Mouse (Mus musculus): ENCODE data around the gene Padi6. TPM values are rescaled to one million over a fixed set of nuclear protein-coding genes. Genes with fewer than 3 reads are reported as not detected.

Gene Padi6
- polyA plus RNA-seq, 1 experiment from 2014 or later = not detected

- Histone ChIP-seq H3K27ac (ENCODE audit: low read depth, low read length) (no peak overlapping the region), H3K4me1 (ENCODE audit: control insufficient read depth, insufficient read depth, low read length) (peaks cover 14% of the 10 kb centered on the region), H3K27me3 (ENCODE audit: control insufficient read depth, insufficient read depth, low read length) (no peaks in the 10 kb centered on the region), H3K36me3 (ENCODE audit: control insufficient read depth, insufficient read depth, low read length) (no peaks in the 10 kb centered on the region), H3K4me2 (replicated peaks; ENCODE audit: low read depth, low read length) (no peak overlapping the region), H3K4me3 (ENCODE audit: low read length) (no peak overlapping the region), H3K9ac (ENCODE audit: low read depth, low read length) (no peak overlapping the region), H3K9me3 (ENCODE audit: control insufficient read depth, low read length) (no peaks in the 10 kb centered on the region)
- no peak for ATAC-seq (ENCODE audit: low FRiP score, low TSS enrichment)
- 73% methylated on average over 5 of the region's 5 CpGs for WGBS
Measured at GRCm38 (mm10) chr4:140688826-140689425, 53.5 kb downstream of the Padi6 start.

- WGBS = 35% methylated on average over 11 of the region's 12 CpGs
- Histone ChIP-seq H3K4me1 (ENCODE audit: control insufficient read depth, insufficient read depth, low read length) (peaks cover 18% of the 10 kb centered on the region), H3K4me2 (replicated peaks; ENCODE audit: low read depth, low read length) (no peak overlapping the region), H3K9me3 (ENCODE audit: control insufficient read depth, low read length) (no peaks in the 10 kb centered on the region), H3K27ac (ENCODE audit: low read depth, low read length) (no peak overlapping the region), H3K36me3 (ENCODE audit: control insufficient read depth, insufficient read depth, low read length) (no peaks in the 10 kb centered on the region), H3K4me3 (ENCODE audit: low read length) (no peak overlapping the region), H3K27me3 (ENCODE audit: control insufficient read depth, insufficient read depth, low read length) (no peaks in the 10 kb centered on the region), H3K9ac (ENCODE audit: low read depth, low read length) (no peak overlapping the region)
- 0 out of 2 replicates have a peak, but pooled peaks have one; percentile 50 for ATAC-seq (ENCODE audit: low FRiP score, low TSS enrichment)
Measured at GRCm38 (mm10) chr4:140688044-140688825, 54.2 kb downstream of the Padi6 start.

GRCm38 (mm10) chr4:140684881-140685303, 57.6 kb downstream of the Padi6 start:
- Histone ChIP-seq H3K27me3 (ENCODE audit: control insufficient read depth, insufficient read depth, low read length) (no peaks in the 10 kb centered on the region), H3K27ac (ENCODE audit: low read depth, low read length) (peak overlapping the region; percentile 53), H3K9ac (ENCODE audit: low read depth, low read length) (no peak overlapping the region), H3K4me3 (ENCODE audit: low read length) (no peak overlapping the region), H3K4me2 (replicated peaks; ENCODE audit: low read depth, low read length) (peak overlapping the region; percentile 33; the same call in 1 of the 2 replicates), H3K36me3 (ENCODE audit: control insufficient read depth, insufficient read depth, low read length) (no peaks in the 10 kb centered on the region), H3K9me3 (ENCODE audit: control insufficient read depth, low read length) (no peaks in the 10 kb centered on the region), H3K4me1 (ENCODE audit: control insufficient read depth, insufficient read depth, low read length) (peaks cover 18% of the 10 kb centered on the region)
- no peak for ATAC-seq (ENCODE audit: low FRiP score, low TSS enrichment)
- WGBS = 12% methylated on average over 6 of the region's 6 CpGs

- Histone ChIP-seq H3K4me1 (ENCODE audit: control insufficient read depth, insufficient read depth, low read length) (peaks cover 18% of the 10 kb centered on the region), H3K9ac (ENCODE audit: low read depth, low read length) (no peak overlapping the region), H3K36me3 (ENCODE audit: control insufficient read depth, insufficient read depth, low read length) (no peaks in the 10 kb centered on the region), H3K27me3 (ENCODE audit: control insufficient read depth, insufficient read depth, low read length) (no peaks in the 10 kb centered on the region), H3K4me3 (ENCODE audit: low read length) (no peak overlapping the region), H3K9me3 (ENCODE audit: control insufficient read depth, low read length) (no peaks in the 10 kb centered on the region), H3K4me2 (replicated peaks; ENCODE audit: low read depth, low read length) (peak overlapping the region; percentile 33), H3K27ac (ENCODE audit: low read depth, low read length) (peak overlapping the region; percentile 53)
- 2% methylated on average over 16 of the region's 16 CpGs for WGBS
- ATAC-seq (ENCODE audit: low FRiP score, low TSS enrichment) = peak; percentile 80
Measured at GRCm38 (mm10) chr4:140684141-140684871, 58.1 kb downstream of the Padi6 start.

- Histone ChIP-seq H3K27me3 (ENCODE audit: control insufficient read depth, insufficient read depth, low read length) (no peaks in the 10 kb centered on the region), H3K4me1 (ENCODE audit: control insufficient read depth, insufficient read depth, low read length) (peaks cover 18% of the 10 kb centered on the region), H3K36me3 (ENCODE audit: control insufficient read depth, insufficient read depth, low read length) (no peaks in the 10 kb centered on the region), H3K4me2 (replicated peaks; ENCODE audit: low read depth, low read length) (no peak overlapping the region), H3K4me3 (ENCODE audit: low read length) (no peak overlapping the region), H3K27ac (ENCODE audit: low read depth, low read length) (no peak overlapping the region), H3K9ac (ENCODE audit: low read depth, low read length) (no peak overlapping the region), H3K9me3 (ENCODE audit: control insufficient read depth, low read length) (no peaks in the 10 kb centered on the region)
- 26% methylated on average over 8 of the region's 8 CpGs for WGBS
- ATAC-seq (ENCODE audit: low FRiP score, low TSS enrichment) = no peak
Measured at GRCm38 (mm10) chr4:140683608-140684007, 58.8 kb downstream of the Padi6 start.

GRCm38 (mm10) chr4:140680731-140681397, 61.6 kb downstream of the Padi6 start:
- Histone ChIP-seq H3K4me1 (ENCODE audit: control insufficient read depth, insufficient read depth, low read length) (peaks cover 18% of the 10 kb centered on the region), H3K9ac (ENCODE audit: low read depth, low read length) (no peak overlapping the region), H3K4me2 (replicated peaks; ENCODE audit: low read depth, low read length) (no peak overlapping the region), H3K27ac (ENCODE audit: low read depth, low read length) (0 out of 2 replicates have a peak overlapping the region, but pooled peaks have one; percentile 1), H3K36me3 (ENCODE audit: control insufficient read depth, insufficient read depth, low read length) (no peaks in the 10 kb centered on the region), H3K4me3 (ENCODE audit: low read length) (no peak overlapping the region), H3K9me3 (ENCODE audit: control insufficient read depth, low read length) (no peaks in the 10 kb centered on the region), H3K27me3 (ENCODE audit: control insufficient read depth, insufficient read depth, low read length) (no peaks in the 10 kb centered on the region)
- 28% methylated on average over 8 of the region's 8 CpGs for WGBS
- no peak for ATAC-seq (ENCODE audit: low FRiP score, low TSS enrichment)

- Histone ChIP-seq H3K9ac (ENCODE audit: low read depth, low read length) (no peak overlapping the region), H3K36me3 (ENCODE audit: control insufficient read depth, insufficient read depth, low read length) (no peaks in the 10 kb centered on the region), H3K27ac (ENCODE audit: low read depth, low read length) (no peak overlapping the region), H3K4me2 (replicated peaks; ENCODE audit: low read depth, low read length) (peak overlapping the region; percentile 26), H3K4me3 (ENCODE audit: low read length) (no peak overlapping the region), H3K27me3 (ENCODE audit: control insufficient read depth, insufficient read depth, low read length) (no peaks in the 10 kb centered on the region), H3K9me3 (ENCODE audit: control insufficient read depth, low read length) (no peaks in the 10 kb centered on the region), H3K4me1 (ENCODE audit: control insufficient read depth, insufficient read depth, low read length) (peaks cover 14% of the 10 kb centered on the region)
- WGBS = 31% methylated on average over 18 of the region's 18 CpGs
- ATAC-seq (ENCODE audit: low FRiP score, low TSS enrichment) = no peak
Measured at GRCm38 (mm10) chr4:140679723-140680380, 62.6 kb downstream of the Padi6 start.

- no peak overlapping the region for H3K9ac ChIP-seq (ENCODE audit: low read depth, low read length)
- ATAC-seq (ENCODE audit: low FRiP score, low TSS enrichment) = 0 out of 2 replicates have a peak, but pooled peaks have one; percentile 44
- no peaks in the 10 kb centered on the region for H3K36me3 ChIP-seq (ENCODE audit: control insufficient read depth, insufficient read depth, low read length)
- H3K4me1 ChIP-seq (ENCODE audit: control insufficient read depth, insufficient read depth, low read length) = peaks cover 6% of the 10 kb centered on the region
- H3K4me3 ChIP-seq (ENCODE audit: low read length) = no peak overlapping the region
- no peak overlapping the region for H3K4me2 ChIP-seq (replicated peaks; ENCODE audit: low read depth, low read length)
- H3K27ac ChIP-seq (ENCODE audit: low read depth, low read length) = no peak overlapping the region
- WGBS = 14% methylated on average over 5 of the region's 5 CpGs
- H3K9me3 ChIP-seq (ENCODE audit: control insufficient read depth, low read length) = no peaks in the 10 kb centered on the region
- H3K27me3 ChIP-seq (ENCODE audit: control insufficient read depth, insufficient read depth, low read length) = no peaks in the 10 kb centered on the region
Measured at GRCm38 (mm10) chr4:140679038-140679437, 63.4 kb downstream of the Padi6 start.

Data from kidney, embryonic 14.5 days (tissue).